Mouse (Mus musculus) CD4-positive, CD25-positive, alpha-beta regulatory T cell, adult 2 months (primary cell): ENCODE measurements around the gene Tatdn2.
A peak's percentile ranks its signal among the peaks of the same experiment; 100 is the strongest.
"Not testable (repeated sequence)": the region's sequence is repeated elsewhere in the genome, so short reads cannot be mapped to it uniquely, and the experiment has no call there.

Experiments used
- DNase-seq: peaks from one replicate; pipeline ENCODE4 v3.0.0-alpha.2; 2012; ENCODE audit warnings: low read depth, low spot score

Tatdn2 gene

DNA sequence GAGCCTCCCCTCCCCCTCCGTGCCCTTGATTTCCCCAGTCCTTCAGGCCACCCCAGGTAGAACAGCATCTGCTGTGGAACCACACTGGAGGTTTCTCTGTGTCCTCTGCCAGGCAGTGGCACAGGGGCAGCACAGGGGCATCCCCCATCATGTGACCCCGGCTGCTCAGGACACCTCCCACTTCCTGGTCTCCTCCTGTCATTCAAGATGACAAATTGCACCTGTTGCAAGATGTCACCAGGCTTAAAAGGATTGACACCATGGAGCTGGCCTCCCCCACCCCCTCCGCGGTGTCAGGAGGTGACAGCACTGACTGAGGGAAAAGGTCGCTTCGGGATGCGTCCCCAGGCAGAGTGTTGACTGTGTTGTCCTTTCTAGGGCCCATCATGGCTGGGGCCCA lies 27.0 kb upstream of the Tatdn2 start:
- peak; percentile 85 for DNase-seq

DNA sequence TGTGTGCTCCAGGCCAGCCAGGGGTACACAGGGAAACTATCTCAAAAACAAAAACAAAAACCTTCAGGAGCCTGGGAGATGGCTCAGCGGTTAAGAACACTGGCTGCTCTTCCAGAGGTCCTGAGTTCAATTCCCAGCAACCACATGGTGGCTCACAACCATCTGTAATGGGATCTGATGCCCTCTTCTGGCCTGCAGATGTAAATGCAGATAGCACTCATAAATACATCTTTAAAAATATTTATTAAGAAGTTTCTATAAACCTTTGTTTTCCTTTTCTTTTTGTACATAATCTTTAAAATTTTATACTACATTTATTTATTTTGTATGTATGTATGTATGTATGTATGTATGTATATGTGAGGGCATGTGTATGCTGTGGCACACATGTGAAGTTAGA lies 24.8 kb upstream of the Tatdn2 start:
- not testable (repeated sequence) for DNase-seq

GRCm38 (mm10) chr6:113672989-113673388 lies 23.9 kb upstream of the Tatdn2 start:
- no peak for DNase-seq

GRCm38 (mm10) chr6:113675234-113675633 lies 21.6 kb upstream of the Tatdn2 start:
- DNase-seq: no peak

DNA sequence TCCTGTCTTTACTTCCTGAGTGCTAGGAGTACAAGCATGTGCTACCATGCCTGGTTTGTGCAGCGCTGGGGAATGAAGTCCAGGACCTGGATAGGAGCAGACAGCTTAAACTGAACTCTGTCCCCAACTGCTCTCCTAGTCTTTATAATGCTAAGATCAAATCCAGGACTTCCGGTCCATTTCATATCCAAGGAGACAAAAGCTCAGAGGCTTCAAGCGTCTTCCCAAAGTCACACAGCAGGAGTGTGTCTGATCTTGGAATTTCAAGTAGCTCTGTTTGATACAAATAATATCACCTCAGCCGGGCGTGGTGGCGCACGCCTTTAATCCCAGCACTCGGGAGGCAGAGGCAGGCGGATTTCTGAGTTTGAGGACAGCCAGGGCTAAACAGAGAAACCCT lies 20.9 kb upstream of the Tatdn2 start:
- DNase-seq: no peak

DNA sequence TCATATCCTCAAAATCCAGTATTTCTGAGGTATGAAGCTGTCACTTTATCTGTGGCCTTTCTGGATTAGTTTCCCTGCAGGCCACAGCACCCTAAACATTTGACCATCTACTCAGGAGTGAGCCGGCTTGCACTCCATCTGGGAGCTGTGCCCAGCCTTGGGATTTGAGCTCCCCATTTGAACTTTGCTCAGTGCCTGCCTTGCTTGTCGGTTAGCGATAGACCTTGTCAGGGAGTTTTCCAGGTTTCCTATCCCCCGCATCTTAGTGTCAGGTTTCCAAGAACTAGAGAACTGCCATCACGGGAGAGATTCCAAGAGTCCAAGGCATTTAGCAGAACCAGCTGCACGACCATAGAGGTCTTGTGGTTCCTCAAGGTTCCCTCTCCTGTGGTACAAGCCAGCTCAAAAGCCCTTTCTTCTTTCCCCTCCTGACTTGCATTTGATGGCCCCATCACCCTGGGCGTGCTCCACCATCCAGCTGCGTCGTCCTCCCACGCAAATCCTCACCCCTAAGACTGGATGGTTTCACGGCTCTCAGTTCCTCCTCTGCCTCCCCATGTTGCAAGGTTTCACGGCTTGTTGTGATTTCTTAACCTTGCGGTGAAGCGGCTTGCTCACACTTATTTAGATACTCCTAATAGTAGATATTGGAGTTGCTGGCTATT lies 19.6 kb upstream of the Tatdn2 start:
- DNase-seq: no peak

- no peak for DNase-seq
Observed at GRCm38 (mm10) chr6:113678246-113679012, 18.4 kb upstream of the Tatdn2 start.

DNA sequence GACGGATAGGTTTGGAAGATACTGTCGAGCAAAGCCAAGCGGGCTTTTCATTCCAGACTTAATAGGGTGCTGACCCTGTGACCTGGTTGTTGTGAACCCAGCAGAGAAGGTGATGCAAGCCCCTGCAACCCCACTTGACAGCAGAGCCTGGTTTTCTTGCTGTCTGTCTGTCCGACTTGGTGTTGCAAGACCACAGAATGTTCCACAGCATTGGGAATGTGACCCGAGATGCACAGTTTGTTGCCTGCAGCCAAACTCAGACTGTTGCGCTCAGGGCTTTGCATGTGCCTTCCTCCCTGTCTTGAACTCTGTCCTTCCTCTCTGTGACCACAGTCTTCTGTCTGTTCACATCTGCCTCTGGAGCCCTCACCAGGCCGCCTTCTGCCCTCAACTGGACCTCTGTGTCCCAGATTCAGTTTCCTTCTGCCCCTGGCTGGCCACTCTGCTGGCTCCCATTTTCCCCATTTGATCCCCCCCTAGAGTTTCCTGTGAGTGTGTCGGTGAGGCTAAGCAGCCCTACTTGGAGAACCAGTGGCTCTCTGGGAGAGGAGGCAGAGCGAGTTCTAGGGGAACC lies 16.8 kb upstream of the Tatdn2 start:
- no peak for DNase-seq

GRCm38 (mm10) chr6:113681271-113681670 lies 15.6 kb upstream of the Tatdn2 start:
- peak; percentile 91 for DNase-seq

DNA sequence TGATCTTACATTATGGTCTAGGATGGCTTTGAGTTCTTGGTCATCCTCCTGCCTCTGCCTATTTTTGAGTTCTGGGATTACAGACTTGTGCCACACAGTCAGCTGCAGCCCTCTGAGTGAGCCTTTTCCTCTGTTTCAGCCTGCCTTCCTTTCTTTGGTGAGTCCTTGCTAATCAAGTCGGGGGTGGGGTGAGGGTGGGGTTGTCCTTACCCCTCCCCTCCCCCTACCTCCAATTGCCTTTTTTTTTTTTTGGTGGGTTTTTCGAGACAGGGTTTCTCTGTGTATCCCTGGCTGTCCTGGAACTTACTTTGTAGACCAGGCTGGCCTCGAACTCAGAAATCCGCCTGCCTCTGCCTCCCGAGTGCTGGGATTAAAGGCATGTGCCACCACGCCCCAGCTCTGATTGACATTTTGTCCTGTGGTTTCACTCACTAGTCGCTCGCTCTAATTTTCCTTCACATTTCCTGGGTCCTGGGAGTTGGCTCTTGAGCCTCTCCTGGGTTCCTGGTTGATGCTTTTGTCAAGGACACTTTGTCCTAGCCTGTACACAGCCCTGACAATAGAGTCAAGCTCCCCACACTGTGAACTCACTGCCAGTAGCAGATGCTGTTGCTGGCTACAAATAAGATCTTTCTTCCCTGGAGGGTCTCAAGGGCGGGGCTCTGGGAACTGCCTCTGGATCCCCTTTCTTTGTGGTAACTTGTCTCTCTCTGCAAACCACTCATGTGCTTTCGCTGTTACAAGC lies 13.6 kb upstream of the Tatdn2 start:
- DNase-seq: no peak

DNA sequence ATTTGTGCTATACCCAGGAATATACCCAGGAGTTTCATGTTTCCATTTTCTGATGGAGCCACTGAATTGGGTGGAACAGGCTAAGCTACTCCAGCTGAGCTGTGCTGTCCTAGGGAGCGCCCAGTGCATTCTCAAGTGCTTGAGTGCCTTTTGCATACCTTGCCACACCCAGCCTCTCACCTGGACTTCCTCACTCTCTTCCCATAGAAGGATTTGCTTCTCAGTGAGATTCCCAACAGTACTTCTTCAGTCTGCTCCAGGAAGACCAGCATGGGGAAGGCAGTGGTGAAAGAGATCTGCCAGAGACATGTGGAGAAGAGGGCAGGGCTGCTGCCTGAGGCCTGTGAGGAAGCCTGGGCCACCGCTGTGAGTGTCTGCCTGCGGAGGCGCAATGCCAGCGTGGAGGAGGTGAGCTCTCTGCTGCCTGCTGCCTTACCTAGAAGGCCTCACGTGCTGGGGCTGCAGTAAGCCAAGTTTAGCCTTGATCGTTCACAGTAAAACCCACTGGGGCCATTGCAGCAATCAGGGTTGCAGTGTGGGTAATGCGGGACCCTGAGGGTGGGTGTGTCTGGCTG lies 10.2 kb upstream of the Tatdn2 start:
- DNase-seq: no peak

DNA sequence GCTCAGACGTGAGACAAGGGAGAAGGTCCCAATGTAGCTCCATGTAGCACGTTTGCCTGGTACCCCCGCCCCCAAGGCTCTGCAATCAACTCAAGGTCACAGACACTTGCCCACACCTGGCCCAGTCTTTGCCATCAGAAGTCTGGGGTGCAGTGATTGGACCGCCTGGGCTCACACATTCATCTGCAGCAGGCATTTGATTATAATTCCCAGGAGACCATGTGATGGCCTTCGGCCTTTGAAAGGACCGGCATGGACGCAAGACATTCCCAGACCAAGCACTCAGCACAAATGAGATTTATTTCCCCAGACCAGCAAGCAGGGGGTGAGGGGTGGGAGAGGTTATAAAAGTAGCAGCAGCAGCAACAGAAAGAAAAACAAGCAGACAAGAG lies 6.8 kb upstream of the Tatdn2 start:
- no peak for DNase-seq

- peak; percentile 66 for DNase-seq
Observed at GRCm38 (mm10) chr6:113690400-113691083, 6.3 kb upstream of the Tatdn2 start.

DNA sequence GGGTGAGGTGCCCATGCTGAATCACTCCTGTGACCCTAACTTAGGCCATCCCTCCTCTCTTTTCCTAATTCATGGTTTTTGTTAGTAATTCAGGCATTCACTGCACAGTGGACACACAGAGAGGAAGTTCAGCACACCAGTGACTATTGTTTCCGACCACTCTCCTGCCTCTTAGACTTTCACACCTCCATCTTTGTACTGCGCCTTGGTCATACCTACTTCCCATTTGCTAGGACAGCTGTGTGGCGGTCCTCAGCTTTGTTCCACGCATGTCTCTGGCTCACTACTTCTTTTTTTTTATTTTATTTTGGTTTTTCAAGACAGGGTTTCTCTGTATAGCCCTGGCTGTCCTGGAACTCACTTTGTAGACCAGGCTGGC lies 5.8 kb upstream of the Tatdn2 start:
- DNase-seq: no peak

- DNase-seq: no peak
Observed at GRCm38 (mm10) chr6:113692661-113693133, 4.2 kb upstream of the Tatdn2 start.

DNA sequence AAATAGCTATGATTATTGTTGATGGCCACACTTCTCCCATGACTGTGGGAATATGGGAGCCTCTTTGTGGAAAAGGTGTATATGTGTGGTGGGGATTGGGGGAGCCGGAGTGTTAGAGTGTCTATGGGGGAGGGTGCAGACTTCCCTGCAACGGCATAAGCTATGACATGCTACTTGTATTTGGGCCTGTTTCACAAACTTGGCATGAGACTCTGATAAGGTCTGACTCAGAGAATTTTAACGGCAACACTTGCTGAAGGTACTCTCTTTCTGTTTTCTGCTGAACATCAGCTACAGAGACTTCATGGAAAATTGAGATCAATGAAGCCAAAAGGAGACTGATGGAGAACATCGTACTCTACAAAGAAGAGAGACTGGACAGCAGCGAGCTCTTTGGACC lies 3.5 kb upstream of the Tatdn2 start:
- DNase-seq: no peak

DNA sequence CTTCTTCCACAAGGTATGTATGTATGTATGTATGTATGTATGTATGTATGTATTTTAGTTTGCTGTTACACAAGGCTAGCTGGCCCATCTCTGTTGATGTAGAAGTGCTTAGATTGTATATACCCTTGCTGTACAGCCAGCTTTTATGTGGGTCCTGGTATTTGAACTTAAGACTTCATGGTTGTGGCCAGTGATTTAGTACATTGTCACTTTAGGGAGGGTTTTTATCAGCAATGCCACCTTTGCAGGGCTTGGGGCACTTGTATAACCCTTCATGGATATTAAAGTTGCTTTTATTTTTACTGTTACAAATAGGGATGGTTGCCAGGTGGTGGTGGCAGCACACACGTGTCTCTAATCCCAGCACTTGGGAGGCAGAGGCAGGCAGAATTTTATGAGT lies 1.6 kb upstream of the Tatdn2 start:
- no peak for DNase-seq

DNA sequence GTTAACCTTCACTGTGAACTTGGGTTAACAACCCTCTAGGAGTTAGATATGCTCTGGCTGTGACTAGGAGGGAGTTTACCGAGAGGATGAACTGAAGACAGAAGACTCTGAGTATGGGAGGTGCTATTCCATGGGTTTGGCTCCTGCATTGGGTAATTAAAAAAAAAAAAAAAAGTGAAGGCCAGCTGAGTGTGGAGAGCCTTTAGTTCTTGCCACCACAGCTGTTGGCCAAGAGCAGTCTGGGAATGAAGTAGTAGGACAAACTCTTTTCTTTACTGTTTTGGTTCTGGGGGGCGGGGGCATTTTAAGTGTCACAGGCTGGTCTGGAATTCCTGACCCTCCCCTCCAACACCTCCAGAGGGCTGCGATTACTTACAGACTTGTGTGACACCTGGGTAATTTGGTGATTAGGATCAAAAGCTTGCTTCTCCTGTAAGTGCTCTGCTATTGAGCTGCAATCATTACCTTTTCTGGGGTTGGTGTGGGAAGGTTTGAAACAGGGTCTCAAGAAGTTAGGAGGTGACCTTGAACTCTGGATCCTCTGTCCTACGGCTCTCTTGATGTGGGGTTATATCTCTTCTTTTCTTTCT lies 989 bp upstream of the Tatdn2 start:
- DNase-seq: no peak

GRCm38 (mm10) chr6:113697222-113698205 lies 664 bp downstream of the Tatdn2 start:
- DNase-seq: peak; percentile 59

DNA sequence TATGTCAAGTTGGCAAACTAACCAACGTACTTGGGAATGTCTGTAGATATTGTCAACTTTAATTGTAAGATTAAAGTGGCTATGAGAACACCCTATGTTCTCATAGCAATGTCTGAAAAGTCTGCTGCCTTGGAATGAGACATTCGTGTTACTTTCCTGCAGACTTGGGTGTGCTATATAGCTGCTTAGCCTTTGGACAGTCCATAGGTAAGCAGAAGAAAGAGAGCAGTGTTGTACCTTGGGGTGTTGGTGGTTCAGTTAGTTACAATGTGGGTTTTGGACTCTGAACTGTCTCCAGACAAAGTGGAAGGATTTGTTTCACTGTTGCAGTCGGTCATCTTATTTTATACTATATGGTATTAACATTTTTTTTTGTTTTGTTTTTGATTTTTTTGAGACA lies 15.9 kb downstream of the Tatdn2 start:
- DNase-seq: no peak
